Mouse (Mus musculus) midbrain, embryonic 12.5 days (tissue): ENCODE measurements around the gene Olfr111. TPM values are rescaled to one million over a fixed set of nuclear protein-coding genes. Genes with fewer than 3 reads are reported as not detected.

Source experiments
- ATAC-seq: fragments of 200-750 bp; cut with Nextera tagmentation; 2 replicates; pipeline ENCODE4 v1.8.0; 2017; ENCODE audit warnings: low read depth, moderate TSS enrichment, moderate library complexity; ENCODE audit not compliant: low FRiP score
- H3K27ac ChIP-seq: fragments of 300-500 bp; sonication (generic); replicated peaks from 2 replicates; pipeline ENCODE4 v1.5.1; 2016; ENCODE audit warnings: mild to moderate bottlenecking
- H3K27me3 ChIP-seq: fragments of 300-500 bp; sonication (generic); 2 replicates; pipeline ENCODE4 v1.6.1; 2016; ENCODE audit warnings: mild to moderate bottlenecking
- H3K36me3 ChIP-seq: fragments of 300-500 bp; sonication (generic); 2 replicates; pipeline ENCODE4 v1.6.1; 2016
- H3K4me1 ChIP-seq: fragments of 300-500 bp; sonication (generic); 2 replicates; pipeline ENCODE4 v1.6.1; 2016
- H3K4me2 ChIP-seq: fragments of 300-500 bp; sonication (generic); replicated peaks from 2 replicates; pipeline ENCODE4 v1.6.1; 2016; ENCODE audit warnings: mild to moderate bottlenecking, moderate library complexity
- H3K4me3 ChIP-seq: fragments of 300-500 bp; sonication (generic); 2 replicates; pipeline ENCODE4 v1.5.1; 2016; ENCODE audit warnings: mild to moderate bottlenecking
- H3K9ac ChIP-seq: fragments of 300-500 bp; sonication (generic); replicated peaks from 2 replicates; pipeline ENCODE4 v1.6.1; 2016; ENCODE audit warnings: mild to moderate bottlenecking, moderate library complexity
- H3K9me3 ChIP-seq: fragments of 300-500 bp; sonication (generic); 2 replicates; pipeline ENCODE4 v1.6.1; 2016; ENCODE audit warnings: mild to moderate bottlenecking
- polyA plus RNA-seq: library from polyadenylated mRNA; unstranded; fragments of >200 nt; fragmentation: Nextera tagmentation; extraction: Ambion mirVana; gene quantifications from 2 replicates; pipeline ENCODE4 v1.2.1, GENCODE M21; 2016

Olfr111 gene
- polyA plus RNA-seq, 1 experiment from 2014 or later, result not detected

DNA sequence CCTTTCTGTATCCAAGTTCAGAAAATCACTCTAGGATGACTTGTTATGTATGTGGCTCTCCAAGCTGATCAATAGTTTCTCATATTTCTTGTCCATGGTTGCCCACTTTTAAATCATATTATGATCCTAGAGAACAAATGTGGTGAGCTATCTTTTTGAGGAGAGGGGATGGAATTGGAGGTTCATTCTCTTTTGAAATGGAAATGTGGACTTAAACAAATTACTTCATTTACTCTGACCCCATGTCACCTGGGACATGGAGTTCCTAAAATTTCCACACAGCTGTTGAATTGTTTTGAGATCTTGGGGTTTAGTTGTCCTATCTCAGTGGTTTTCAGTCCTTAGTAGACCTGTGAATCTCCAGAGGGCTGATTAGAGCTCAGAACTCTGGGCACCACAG is 69.7 kb downstream of the Olfr111 start, which contains the start of gene Olfr113:
Gene Olfr113, minus strand, starts transcription at position 101 of the 400 bp plus-strand sequence.
- Histone ChIP-seq H3K27ac (no peak within 1 kb of the TSS), H3K9ac (no peak within 1 kb of the TSS), H3K4me3 (no peak within 1 kb of the TSS), H3K9me3 (no peaks in the 10 kb centered on the region), H3K27me3 (no peaks in the 10 kb centered on the region), H3K4me1 (no peaks in the 10 kb centered on the region), H3K36me3 (no peaks in the 10 kb centered on the region), H3K4me2 (no peak within 1 kb of the TSS)
- ATAC-seq, result no peak

Other genes with a start within 250 kb of the Olfr111 start
- not detected in 2 replicates for gene Olfr98, start 244.3 kb upstream of the Olfr111 start, polyA plus RNA-seq
- 0.99 and 1.6 TPM in 2 replicates for gene H2-M3, start 237.8 kb upstream of the Olfr111 start, polyA plus RNA-seq
- not detected in 2 replicates for gene Olfr99, start 224.6 kb upstream of the Olfr111 start, polyA plus RNA-seq
- gene Olfr101, start 203.7 kb upstream of the Olfr111 start, polyA plus RNA-seq, result not detected in 2 replicates
- not detected in 2 replicates for gene Olfr102, start 191.0 kb upstream of the Olfr111 start, polyA plus RNA-seq
- not detected in 2 replicates for gene Olfr103, start 168.3 kb upstream of the Olfr111 start, polyA plus RNA-seq
- gene Olfr104-ps, start 148.4 kb upstream of the Olfr111 start, polyA plus RNA-seq, result not detected in 2 replicates
- not detected in 2 replicates for gene Olfr105-ps, start 129.0 kb upstream of the Olfr111 start, polyA plus RNA-seq
- gene Olfr106-ps, start 117.6 kb upstream of the Olfr111 start, polyA plus RNA-seq, result not detected in 2 replicates
- not detected in 2 replicates for gene Olfr107, start 108.8 kb upstream of the Olfr111 start, polyA plus RNA-seq
- gene Olfr108, start 62.5 kb upstream of the Olfr111 start, polyA plus RNA-seq, result not detected in 2 replicates
- not detected in 2 replicates for gene Olfr109, start 49.1 kb upstream of the Olfr111 start, polyA plus RNA-seq
- gene H2-M2, start 24.5 kb upstream of the Olfr111 start, polyA plus RNA-seq, result not detected in 2 replicates
- not detected in 2 replicates for gene Olfr110, start 15.6 kb upstream of the Olfr111 start, polyA plus RNA-seq
- gene Olfr112, start 61.4 kb downstream of the Olfr111 start, polyA plus RNA-seq, result not detected in 2 replicates
- gene Olfr113, start 69.6 kb downstream of the Olfr111 start, polyA plus RNA-seq, result not detected in 2 replicates
- not detected in 2 replicates for gene Olfr114, start 84.7 kb downstream of the Olfr111 start, polyA plus RNA-seq
- gene Olfr115, start 119.1 kb downstream of the Olfr111 start, polyA plus RNA-seq, result not detected in 2 replicates
- gene Olfr116, start 119.2 kb downstream of the Olfr111 start, polyA plus RNA-seq, result not detected in 2 replicates
- not detected in 2 replicates for gene Olfr117, start 155.8 kb downstream of the Olfr111 start, polyA plus RNA-seq
- not detected in 2 replicates for gene Olfr118, start 159.0 kb downstream of the Olfr111 start, polyA plus RNA-seq
- gene Olfr119, start 188.5 kb downstream of the Olfr111 start, polyA plus RNA-seq, result not detected in 2 replicates
- gene Olfr120, start 213.8 kb downstream of the Olfr111 start, polyA plus RNA-seq, result not detected in 2 replicates
- gene Olfr121, start 240.8 kb downstream of the Olfr111 start, polyA plus RNA-seq, result not detected in 2 replicates